Mouse (Mus musculus) MEL-GATA-1-ER (cell line): ENCODE results near the gene Hist1h4c.
"Not testable (repeated sequence)": the region's sequence is repeated elsewhere in the genome, so short reads cannot be mapped to it uniquely, and the experiment has no call there.

Source experiments
- DNase-seq: peaks from one replicate; pipeline ENCODE4 v3.0.0-alpha.2; 2012; ENCODE audit warnings: low read depth; ENCODE audit errors: extremely low read depth

Hist1h4c gene

DNA sequence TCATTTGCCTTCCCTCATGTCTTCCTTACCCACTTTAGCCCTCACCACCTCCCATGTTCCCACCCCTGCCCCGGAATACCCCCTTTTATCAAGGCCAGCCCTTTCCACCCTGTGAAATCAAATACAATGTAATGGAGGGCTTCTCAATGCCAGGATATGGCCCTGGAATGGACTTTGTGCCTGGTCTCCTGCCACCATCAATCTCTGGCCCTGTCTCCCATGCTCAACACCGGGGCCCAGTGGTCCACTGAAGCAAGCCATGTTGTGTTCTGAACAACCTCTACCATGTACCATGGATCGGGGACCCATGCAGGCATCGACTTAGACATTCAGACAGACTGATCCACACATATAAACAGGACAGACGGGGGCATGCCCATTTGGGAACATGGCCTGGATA lies 31.5 kb upstream of the Hist1h4c start:
- DNase-seq = no peak

GRCm38 (mm10) chr13:23729192-23729525 lies 30.9 kb upstream of the Hist1h4c start:
- DNase-seq = no peak

DNA sequence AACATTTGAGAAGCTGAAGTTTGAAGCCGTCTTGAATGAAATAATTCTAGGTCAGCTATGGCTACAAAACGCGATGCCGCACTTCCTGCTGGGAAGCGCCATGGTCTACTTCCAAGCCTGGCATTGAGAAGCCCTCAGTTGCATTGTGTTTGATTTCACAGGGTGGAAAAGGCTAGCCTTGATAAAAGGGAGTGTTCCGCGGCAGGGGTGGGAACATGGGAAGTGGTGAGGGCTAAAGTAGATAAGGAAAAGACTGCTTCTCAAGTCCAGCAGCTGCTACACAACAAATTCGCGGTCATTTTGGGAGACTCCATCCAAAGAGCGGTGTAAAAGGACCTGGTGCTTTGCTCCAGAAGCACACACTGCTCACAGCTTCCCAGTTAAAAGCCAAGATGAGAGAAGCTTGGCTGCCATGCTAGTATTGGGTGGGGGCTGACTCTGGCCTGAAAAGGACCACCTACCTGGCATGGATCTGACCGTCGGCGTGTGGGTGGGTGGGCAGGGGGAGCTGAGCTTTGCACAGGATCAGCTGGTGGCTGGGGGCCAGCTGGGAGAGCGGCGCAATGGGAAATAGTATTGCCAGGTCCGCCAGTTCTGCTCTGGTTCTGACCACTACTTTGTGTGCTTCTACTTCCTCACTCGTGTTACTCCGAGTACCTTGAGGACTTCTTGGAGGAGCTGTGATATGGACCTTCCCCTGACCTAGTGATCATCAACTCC lies 30.4 kb upstream of the Hist1h4c start:
- no peak for DNase-seq

GRCm38 (mm10) chr13:23725213-23725612 lies 27.0 kb upstream of the Hist1h4c start:
- no peak for DNase-seq

DNA sequence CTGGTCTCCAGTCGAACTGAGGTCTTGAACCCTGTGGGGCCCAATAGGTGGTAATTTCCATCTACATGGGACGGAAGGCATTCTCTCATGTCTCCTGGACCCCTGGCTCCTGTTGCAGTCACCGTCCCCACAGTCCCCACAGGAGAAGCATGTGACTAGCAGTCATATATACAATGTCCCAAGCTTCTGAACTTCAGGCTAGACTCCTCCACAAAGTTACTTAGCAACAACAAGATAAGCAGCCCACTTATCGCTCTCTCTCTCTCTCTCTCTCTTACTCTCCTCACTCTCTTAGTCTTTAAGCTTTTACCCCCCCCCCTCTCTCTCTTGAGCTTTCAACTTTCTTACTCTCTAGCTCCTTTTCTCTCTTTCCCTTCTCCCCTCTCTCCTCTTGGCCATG lies 26.0 kb upstream of the Hist1h4c start:
- no peak for DNase-seq

- not testable (repeated sequence) for DNase-seq
Measured at GRCm38 (mm10) chr13:23717593-23718245, 19.5 kb upstream of the Hist1h4c start.

DNA sequence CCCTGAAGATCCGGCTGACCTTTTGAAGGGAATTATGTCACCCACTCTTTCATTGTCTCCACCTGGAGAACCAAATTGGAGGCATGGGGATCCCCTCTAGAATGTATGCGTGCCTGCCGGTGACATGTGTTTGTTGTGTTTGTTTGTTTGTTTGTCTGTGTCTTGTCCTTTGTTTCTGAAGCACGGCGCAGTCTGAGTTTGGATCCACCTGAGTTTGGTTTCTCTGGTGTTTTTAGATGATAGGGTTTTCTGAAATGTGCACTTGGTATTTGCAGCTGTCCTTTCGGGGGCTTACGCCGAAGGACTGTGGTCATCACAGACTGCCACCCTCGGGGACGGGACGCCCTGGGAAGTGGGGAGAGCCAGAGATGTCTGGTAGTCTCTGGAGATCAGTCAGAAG lies 18.9 kb upstream of the Hist1h4c start:
- no peak for DNase-seq

GRCm38 (mm10) chr13:23716261-23717042 lies 18.2 kb upstream of the Hist1h4c start:
- DNase-seq = peak; percentile 50

DNA sequence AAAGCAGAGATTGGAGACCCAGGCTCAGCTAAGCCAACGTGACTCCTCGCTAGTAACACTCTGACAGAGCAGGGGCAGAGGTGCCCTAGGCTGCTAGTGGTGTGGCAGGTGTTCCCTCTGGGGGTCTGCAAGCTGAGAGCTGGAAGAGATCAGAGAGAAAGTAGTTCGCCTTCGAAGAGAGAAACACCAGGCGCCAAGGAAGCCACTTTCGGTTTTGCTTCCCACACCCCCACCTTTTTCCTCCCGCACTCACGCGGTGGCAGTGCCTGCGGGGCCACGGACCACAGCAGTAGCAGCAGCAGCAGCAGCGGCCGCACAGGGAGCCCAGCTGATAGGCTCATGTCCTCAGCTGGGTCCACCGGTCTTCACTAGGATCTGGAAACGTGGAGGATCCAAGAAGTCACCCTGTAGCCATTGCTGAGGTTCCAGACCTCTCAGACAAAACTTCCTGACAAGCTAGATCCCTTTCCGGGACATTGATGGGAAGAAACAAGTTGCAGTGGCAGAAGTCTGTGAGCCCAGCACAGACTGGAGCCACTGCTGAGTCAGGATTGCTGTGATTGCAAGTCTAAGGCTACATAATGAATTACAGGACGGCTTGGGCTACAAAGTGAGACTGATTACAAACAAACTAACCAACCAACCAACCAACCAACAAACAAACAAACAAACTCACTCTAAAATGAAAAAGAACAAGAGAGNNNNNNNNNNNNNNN lies 12.3 kb upstream of the Hist1h4c start, which contains the start of gene Hfe:
Gene Hfe (minus strand): TSS at position 481 of the 716 bp plus-strand sequence.
- DNase-seq = no peak

DNA sequence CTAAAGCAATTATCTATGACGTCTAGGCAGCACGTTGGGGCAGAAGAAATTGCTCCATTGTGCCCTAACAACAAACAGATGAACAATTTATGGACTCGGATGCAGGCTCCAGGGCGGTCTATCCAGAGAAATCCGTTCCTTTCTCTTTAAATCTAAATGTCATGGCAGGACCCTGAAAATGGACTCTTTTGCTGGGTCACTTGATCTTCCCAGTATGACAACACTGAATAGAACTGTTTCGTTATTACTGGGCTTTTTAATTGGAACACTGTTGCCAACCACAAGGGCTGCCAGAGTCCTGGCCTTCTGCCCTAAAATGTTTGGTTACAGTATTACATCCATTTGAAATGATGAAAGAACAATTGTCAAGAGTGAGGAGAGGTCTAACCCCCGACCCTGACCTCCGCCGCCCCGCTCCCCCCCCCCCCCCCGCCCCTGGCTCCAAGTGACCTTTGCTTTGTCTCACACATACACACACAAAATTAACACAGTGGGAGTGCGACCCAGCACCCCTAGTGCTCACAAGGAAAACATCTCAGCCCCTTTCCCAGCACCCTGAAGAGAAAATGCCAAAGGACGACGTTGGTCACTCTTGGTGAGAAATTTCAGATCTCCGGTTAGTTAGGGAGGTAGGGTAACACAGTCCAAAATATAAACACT lies 11.6 kb upstream of the Hist1h4c start:
- DNase-seq = no peak

- no peak for DNase-seq
Measured at GRCm38 (mm10) chr13:23708654-23709053, 10.4 kb upstream of the Hist1h4c start.

DNA sequence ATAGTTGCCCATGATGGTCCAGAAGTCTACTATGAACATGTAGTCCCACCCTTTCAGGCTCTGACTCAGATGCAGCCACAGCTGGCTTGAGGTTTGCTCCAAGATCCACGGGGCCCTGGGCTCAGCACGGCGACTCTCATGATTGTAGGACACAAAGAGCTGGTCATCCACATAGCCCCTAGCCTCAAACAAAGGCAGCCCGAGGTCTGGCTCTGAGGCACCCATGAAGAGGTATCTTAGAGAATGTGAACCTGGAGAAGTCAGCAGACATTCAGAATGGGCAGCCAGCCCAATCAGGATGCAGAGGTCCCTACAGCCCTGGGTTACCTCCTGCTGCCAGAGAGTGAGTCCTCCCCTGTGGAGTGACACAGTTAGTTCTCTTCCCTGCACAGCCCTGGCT lies 9.8 kb upstream of the Hist1h4c start:
- no peak for DNase-seq

GRCm38 (mm10) chr13:23706771-23707170 lies 8.5 kb upstream of the Hist1h4c start:
- no peak for DNase-seq

DNA sequence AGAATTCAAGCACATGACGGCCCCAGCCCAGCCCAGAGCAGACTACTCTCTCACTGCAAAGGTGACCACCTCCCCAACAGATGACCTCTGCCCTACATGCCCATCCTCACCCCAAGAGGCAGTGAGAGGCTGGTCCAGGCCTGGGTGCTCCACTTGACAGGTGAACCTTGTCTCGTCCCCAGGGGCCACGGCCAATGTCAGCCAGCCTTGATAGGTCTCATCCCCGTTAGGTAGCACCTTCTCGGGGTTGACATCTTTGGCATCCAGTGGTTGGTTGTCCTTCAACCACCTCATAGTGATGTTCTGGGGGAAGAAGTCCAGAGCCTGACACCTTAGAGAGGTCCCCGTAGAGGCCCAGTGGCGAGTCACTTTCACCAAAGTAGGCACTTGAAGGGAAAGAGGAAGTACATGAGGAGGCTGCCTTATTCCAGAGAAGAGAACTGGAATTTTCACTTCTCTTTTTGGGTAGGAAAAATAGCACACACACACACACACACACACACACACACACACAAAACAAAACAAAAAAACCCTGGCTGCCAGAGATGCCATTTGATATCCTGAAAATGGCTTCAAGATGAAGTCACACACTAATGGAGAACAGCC lies 7.6 kb upstream of the Hist1h4c start:
- DNase-seq = no peak

- not testable (repeated sequence) for DNase-seq
Measured at GRCm38 (mm10) chr13:23702801-23703200, 4.5 kb upstream of the Hist1h4c start.

DNA sequence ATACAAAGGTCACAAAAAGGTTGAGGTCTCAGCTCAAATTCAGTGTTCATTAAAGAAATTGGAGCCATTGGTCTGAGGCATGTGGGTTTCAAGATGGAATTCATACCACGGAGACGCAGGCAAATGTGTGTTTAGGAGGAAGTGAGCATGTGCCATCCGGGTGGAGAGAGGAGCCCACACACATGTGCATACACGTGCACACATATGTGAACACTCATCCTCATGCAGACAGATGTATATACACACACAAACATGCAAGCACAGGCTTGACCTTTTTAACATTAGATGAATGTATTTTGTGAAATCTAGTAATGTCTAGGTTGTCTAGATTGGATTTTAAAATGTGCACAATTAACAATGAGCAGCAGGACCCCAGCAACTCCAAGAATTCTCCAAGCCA lies 4.0 kb upstream of the Hist1h4c start:
- DNase-seq = no peak

- peak; percentile 91 for DNase-seq
Measured at GRCm38 (mm10) chr13:23700786-23701520, 2.7 kb upstream of the Hist1h4c start.

DNA sequence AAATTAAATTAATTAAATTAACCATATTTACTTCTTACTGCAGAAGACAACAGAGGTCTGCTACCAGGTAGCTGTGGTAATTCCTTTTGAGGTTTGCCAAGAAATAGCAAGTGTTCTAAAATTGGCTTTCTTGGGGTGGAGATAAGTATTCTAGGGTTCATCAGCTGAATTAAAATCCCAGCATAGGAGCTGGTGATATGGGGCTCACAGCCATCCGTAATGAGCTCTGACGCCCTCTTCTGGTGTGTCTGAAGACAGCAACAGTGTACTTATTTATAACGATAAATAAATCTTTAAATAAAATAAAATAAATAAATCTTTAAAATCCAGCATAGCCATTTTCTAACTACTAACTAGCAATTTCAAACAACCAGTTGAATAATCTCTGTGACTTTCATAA lies 1.5 kb upstream of the Hist1h4c start:
- no peak for DNase-seq

DNA sequence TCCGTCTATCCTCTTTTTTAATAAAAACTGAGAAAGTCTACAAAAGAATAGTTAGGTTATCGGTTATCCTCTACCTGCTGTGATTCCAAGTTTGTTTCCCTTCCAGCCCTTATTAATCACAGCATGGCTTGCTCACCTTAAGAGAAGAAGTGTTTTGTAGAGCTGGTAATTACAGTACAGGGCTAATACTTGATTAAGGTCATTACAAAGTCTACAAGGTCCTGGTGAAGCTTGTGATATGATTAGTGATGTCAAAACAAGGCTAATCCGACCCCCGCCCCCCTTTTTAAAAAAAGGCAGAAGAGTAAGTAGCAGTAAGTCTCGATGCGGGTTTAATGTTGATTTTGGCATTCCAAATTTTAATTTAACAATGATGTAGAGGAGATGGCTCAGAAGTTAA lies 742 bp upstream of the Hist1h4c start:
- no peak for DNase-seq
